Mouse (Mus musculus): Measurements from ENCODE around the gene Prkrip1.
"Not testable (repeated sequence)": the region's sequence is repeated elsewhere in the genome, so short reads cannot be mapped to it uniquely, and the experiment has no call there.

Prkrip1 gene

GRCm38 (mm10) chr5:136211341-136212102 lies 12.8 kb upstream of the Prkrip1 start:
- not testable (repeated sequence) for DNase-seq (ENCODE audit: low spot score in 2 of 2)

GRCm38 (mm10) chr5:136210549-136210948 lies 11.8 kb upstream of the Prkrip1 start:
- DNase-seq (ENCODE audit: low spot score in 2 of 2): no peak

- DNase-seq (ENCODE audit: low spot score in 2 of 2): peak in 1 of 2 experiments; percentile 77
These were observed 3.1 kb upstream of the Prkrip1 start for GRCm38 (mm10) chr5:136201832-136202231.

- DNase-seq (ENCODE audit: low spot score in 2 of 2): no peak
These were observed 763 bp upstream of the Prkrip1 start for GRCm38 (mm10) chr5:136199526-136199925.

- no peak for DNase-seq (ENCODE audit: low spot score in 2 of 2)
These were observed 6.9 kb downstream of the Prkrip1 start for GRCm38 (mm10) chr5:136191870-136192269.

- DNase-seq (ENCODE audit: low spot score in 2 of 2): peak in 1 of 2 experiments; percentile 52
These were observed 12.0 kb downstream of the Prkrip1 start for GRCm38 (mm10) chr5:136186723-136187122.

- DNase-seq (ENCODE audit: low spot score in 2 of 2): no peak
These were observed 15.0 kb downstream of the Prkrip1 start for GRCm38 (mm10) chr5:136183766-136184165.

GRCm38 (mm10) chr5:136182830-136183229 lies 15.9 kb downstream of the Prkrip1 start:
- DNase-seq (ENCODE audit: low spot score in 2 of 2): no peak

- DNase-seq (ENCODE audit: low spot score in 2 of 2): no peak
These were observed 16.7 kb downstream of the Prkrip1 start for GRCm38 (mm10) chr5:136182049-136182448.

- no peak for DNase-seq (ENCODE audit: low spot score in 2 of 2)
These were observed 17.6 kb downstream of the Prkrip1 start for GRCm38 (mm10) chr5:136181197-136181596.

GRCm38 (mm10) chr5:136179594-136179993 lies 19.2 kb downstream of the Prkrip1 start:
- DNase-seq (ENCODE audit: low spot score in 2 of 2): no peak

- peak in 1 of 2 experiments; percentile 50 for DNase-seq (ENCODE audit: low spot score in 2 of 2)
These were observed 24.9 kb downstream of the Prkrip1 start for GRCm38 (mm10) chr5:136173606-136174463.

- no peak for DNase-seq (ENCODE audit: low spot score in 2 of 2)
These were observed 25.8 kb downstream of the Prkrip1 start for GRCm38 (mm10) chr5:136172939-136173338.

GRCm38 (mm10) chr5:136171363-136172341 lies 27.1 kb downstream of the Prkrip1 start:
- no peak for DNase-seq (ENCODE audit: low spot score in 2 of 2)

GRCm38 (mm10) chr5:136170512-136171362 lies 28.0 kb downstream of the Prkrip1 start, which contains the start of gene Orai2:
Orai2 (minus strand) TSS chr5:136170713.
- DNase-seq (ENCODE audit: low spot score in 2 of 2): peak; percentile 70 to 87

GRCm38 (mm10) chr5:136169626-136170511 lies 28.9 kb downstream of the Prkrip1 start:
- peak in 1 of 2 experiments; percentile 42 for DNase-seq (ENCODE audit: low spot score in 2 of 2)

- DNase-seq (ENCODE audit: low spot score in 2 of 2): no peak
These were observed 30.7 kb downstream of the Prkrip1 start for GRCm38 (mm10) chr5:136168071-136168470.

- DNase-seq (ENCODE audit: low spot score in 2 of 2): no peak
These were observed 31.5 kb downstream of the Prkrip1 start for GRCm38 (mm10) chr5:136167296-136167695.

GRCm38 (mm10) chr5:136165246-136165645 lies 33.5 kb downstream of the Prkrip1 start:
- peak in 1 of 2 experiments; percentile 30 for DNase-seq (ENCODE audit: low spot score in 2 of 2)
